Mouse (Mus musculus) olfactory bulb, adult 2 months (tissue): Measurements from ENCODE around the gene Cd101. TPM values are rescaled to one million over a fixed set of nuclear protein-coding genes. Genes with fewer than 3 reads are reported as not detected.

Experiments used
- H3K27ac ChIP-seq: fragments of 200-500 bp; 2 replicates; pipeline ENCODE4 v1.5.1; 2012; ENCODE audit warnings: low read depth, low read length; ENCODE audit not compliant: insufficient read depth
- H3K4me1 ChIP-seq: fragments of 200-500 bp; 2 replicates; pipeline ENCODE4 v1.6.1; 2012; ENCODE audit warnings: low read length; ENCODE audit not compliant: control insufficient read depth, insufficient read depth
- H3K4me3 ChIP-seq: fragments of 200-500 bp; 2 replicates; pipeline ENCODE4 v1.5.1; 2012; ENCODE audit warnings: mild to moderate bottlenecking, low read depth, low read length, moderate library complexity; ENCODE audit not compliant: insufficient read depth
- CTCF ChIP-seq: fragments of 200-500 bp; IDR thresholded peaks from 2 replicates; pipeline ENCODE4 v1.5.1; 2012; ENCODE audit warnings: low read depth, mild to moderate bottlenecking, low read length, moderate library complexity; ENCODE audit not compliant: insufficient read depth
- POLR2A ChIP-seq: fragments of 200-500 bp; IDR thresholded peaks from 2 replicates; pipeline ENCODE4 v1.6.1; 2012; ENCODE audit warnings: mild to moderate bottlenecking, low read depth, low read length, moderate library complexity; ENCODE audit not compliant: insufficient read depth
- whole genome bisulfite sequencing: fragments of 180-500 bp; shearing (Covaris S2); methylation state at CpG from one replicate; pipeline ENCODE4 v1.1.7; 2018; 5-methylcytosine and 5-hydroxymethylcytosine counted together
- polyA plus RNA-seq: library from polyadenylated mRNA; stranded (reverse); fragments of >200 nt; gene quantifications from 2 replicates; pipeline ENCODE4 v1.2.4, GENCODE M21; 2012; ENCODE audit warnings: low replicate concordance; ENCODE audit not compliant: missing spikeins, insufficient read depth, insufficient read length

Cd101 gene
- polyA plus RNA-seq, 1 experiment = not detected

- 0 out of 2 replicates have a peak, but pooled peaks cover 2% of the 10 kb centered on the region for H3K4me1 ChIP-seq
- H3K27ac ChIP-seq = no peak overlapping the region
- TF ChIP-seq CTCF = no peak
- no peak for TF ChIP-seq POLR2A
- WGBS = 100% methylated on average over 1 of the region's 1 CpGs
- H3K4me3 ChIP-seq = no peak overlapping the region
These were observed 1.3 kb upstream of the Cd101 start for GRCm38 (mm10) chr3:101030630-101031029.

- Histone ChIP-seq H3K4me1 (0 out of 2 replicates have a peak, but pooled peaks cover 2% of the 10 kb centered on the region), H3K4me3 (no peak overlapping the region), H3K27ac (no peak overlapping the region)
- no peak for TF ChIP-seq CTCF
- no peak for TF ChIP-seq POLR2A
- WGBS = 88% methylated on average over 1 of the region's 1 CpGs
These were observed 2.6 kb downstream of the Cd101 start for GRCm38 (mm10) chr3:101026741-101027140.

- Histone ChIP-seq H3K4me3 (no peak overlapping the region), H3K27ac (no peak overlapping the region), H3K4me1 (no peaks in the 10 kb centered on the region)
- WGBS = 93% methylated on average over 6 of the region's 6 CpGs
- TF ChIP-seq CTCF (no peak), POLR2A (no peak)
These were observed 6.4 kb downstream of the Cd101 start for GRCm38 (mm10) chr3:101022967-101023366.

GRCm38 (mm10) chr3:101021481-101022051 is 7.8 kb downstream of the Cd101 start:
- TF ChIP-seq POLR2A = no peak
- no peak for TF ChIP-seq CTCF
- Histone ChIP-seq H3K27ac (no peak overlapping the region), H3K4me1 (no peaks in the 10 kb centered on the region), H3K4me3 (no peak overlapping the region)
- 87% methylated on average over 8 of the region's 8 CpGs for WGBS

GRCm38 (mm10) chr3:101021073-101021472 is 8.3 kb downstream of the Cd101 start:
- 87% methylated on average over 5 of the region's 5 CpGs for WGBS
- no peak overlapping the region for H3K4me3 ChIP-seq
- TF ChIP-seq POLR2A (no peak), CTCF (no peak)
- H3K27ac ChIP-seq = no peak overlapping the region
- no peaks in the 10 kb centered on the region for H3K4me1 ChIP-seq

GRCm38 (mm10) chr3:101018494-101018893 is 10.9 kb downstream of the Cd101 start:
- Histone ChIP-seq H3K4me1 (no peaks in the 10 kb centered on the region), H3K4me3 (no peak overlapping the region), H3K27ac (no peak overlapping the region)
- TF ChIP-seq CTCF = no peak
- no peak for TF ChIP-seq POLR2A
- 96% methylated on average over 6 of the region's 6 CpGs for WGBS

- no peak overlapping the region for H3K4me3 ChIP-seq
- no peak for TF ChIP-seq POLR2A
- H3K4me1 ChIP-seq = no peaks in the 10 kb centered on the region; the same call in 1 of the 2 replicates
- WGBS = 97% methylated on average over 7 of the region's 7 CpGs
- H3K27ac ChIP-seq = no peak overlapping the region
These were observed 13.3 kb downstream of the Cd101 start for GRCm38 (mm10) chr3:101016050-101016449.

GRCm38 (mm10) chr3:101015254-101015653 is 14.1 kb downstream of the Cd101 start:
- Histone ChIP-seq H3K4me1 (no peaks in the 10 kb centered on the region; the same call in 1 of the 2 replicates), H3K4me3 (no peak overlapping the region), H3K27ac (no peak overlapping the region)
- 57% methylated on average over 4 of the region's 4 CpGs for WGBS
- TF ChIP-seq POLR2A (no peak), CTCF (no peak)

GRCm38 (mm10) chr3:101013536-101013935 is 15.8 kb downstream of the Cd101 start:
- Histone ChIP-seq H3K4me1 (no peaks in the 10 kb centered on the region; the same call in 1 of the 2 replicates), H3K27ac (no peak overlapping the region), H3K4me3 (no peak overlapping the region)
- 96% methylated on average over 3 of the region's 3 CpGs for WGBS
- TF ChIP-seq CTCF = no peak
- no peak for TF ChIP-seq POLR2A
